Mouse (Mus musculus): ENCODE results near the gene Grip2. TPM values are rescaled to one million over a fixed set of nuclear protein-coding genes. Genes with fewer than 3 reads are reported as not detected.

Grip2 gene
- 0.81 and 0.92 TPM in 2 replicates for polyA plus RNA-seq (2015; fragmentation: Nextera tagmentation; extraction: Ambion mirVana)

GRCm38 (mm10) chr6:91827016-91827570 is at the start of gene Grip2:
Gene Grip2 (minus strand): TSS chr6:91827250.
- H3K4me1 ChIP-seq, result no peaks in the 10 kb centered on the region
- H3K4me2 ChIP-seq, result no peak within 1 kb of the TSS
- H3K9ac ChIP-seq, result no peak within 1 kb of the TSS
- no peaks in the 10 kb centered on the region for H3K36me3 ChIP-seq
- no peak for ATAC-seq (replicated peaks; ENCODE audit: low FRiP score)
- no peak within 1 kb of the TSS for H3K27ac ChIP-seq
- WGBS, result 50% methylated on average over 9 of the region's 11 CpGs
- peaks cover 13% of the 10 kb centered on the region for H3K27me3 ChIP-seq
- no peak within 1 kb of the TSS for H3K4me3 ChIP-seq (replicated peaks)
- H3K9me3 ChIP-seq (replicated peaks), result no peaks in the 10 kb centered on the region

DNA sequence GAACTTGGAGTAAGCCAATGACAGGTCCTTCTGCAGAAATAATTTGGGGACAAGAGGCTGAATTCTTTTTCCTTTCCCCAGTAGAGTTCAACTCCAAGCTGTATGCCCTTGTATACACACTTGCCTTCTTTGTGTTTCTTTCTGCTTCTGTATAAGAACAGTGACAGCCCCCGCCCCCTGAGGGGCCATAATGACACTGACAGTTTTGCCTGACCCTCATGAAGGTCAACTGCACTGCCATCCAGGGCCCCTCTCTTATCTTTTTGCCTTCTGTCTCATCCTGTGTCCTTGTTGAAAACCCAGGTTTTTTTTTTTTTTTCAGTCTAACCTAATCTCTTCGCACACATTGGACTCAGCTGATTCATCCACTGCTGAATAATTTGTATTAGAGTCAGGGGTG is 45.7 kb upstream of the Grip2 start:
- Histone ChIP-seq H3K4me1 (peaks cover 4% of the 10 kb centered on the region; the same call in 1 of the 2 replicates), H3K4me3 (replicated peaks) (no peak overlapping the region), H3K4me2 (no peak overlapping the region), H3K27ac (no peak overlapping the region), H3K27me3 (peaks cover 7% of the 10 kb centered on the region; the same call in 1 of the 2 replicates), H3K9me3 (replicated peaks) (no peaks in the 10 kb centered on the region), H3K9ac (no peak overlapping the region), H3K36me3 (no peaks in the 10 kb centered on the region)
- WGBS, result 66% methylated on average over 2 of the region's 2 CpGs
- no peak for ATAC-seq (replicated peaks; ENCODE audit: low FRiP score)

- Histone ChIP-seq H3K9ac (no peak overlapping the region), H3K27me3 (peaks cover 11% of the 10 kb centered on the region), H3K36me3 (no peaks in the 10 kb centered on the region), H3K27ac (no peak overlapping the region), H3K4me3 (replicated peaks) (no peak overlapping the region), H3K4me2 (no peak overlapping the region), H3K9me3 (replicated peaks) (no peaks in the 10 kb centered on the region), H3K4me1 (no peaks in the 10 kb centered on the region)
- no peak for ATAC-seq (replicated peaks; ENCODE audit: low FRiP score)
- 84% methylated on average over 5 of the region's 5 CpGs for WGBS
Observed at GRCm38 (mm10) chr6:91868091-91868490, 41.0 kb upstream of the Grip2 start.

- Histone ChIP-seq H3K4me3 (replicated peaks) (no peak overlapping the region), H3K4me1 (no peaks in the 10 kb centered on the region), H3K27ac (no peak overlapping the region), H3K27me3 (peaks cover 10% of the 10 kb centered on the region), H3K9me3 (replicated peaks) (no peaks in the 10 kb centered on the region), H3K4me2 (no peak overlapping the region), H3K9ac (no peak overlapping the region), H3K36me3 (no peaks in the 10 kb centered on the region)
- ATAC-seq (replicated peaks; ENCODE audit: low FRiP score), result no peak
- 82% methylated on average over 11 of the region's 11 CpGs for WGBS
Observed at GRCm38 (mm10) chr6:91865601-91866000, 38.6 kb upstream of the Grip2 start.

GRCm38 (mm10) chr6:91864595-91864994 is 37.5 kb upstream of the Grip2 start:
- WGBS, result 76% methylated on average over 5 of the region's 5 CpGs
- no peak overlapping the region for H3K27ac ChIP-seq
- H3K9me3 ChIP-seq (replicated peaks), result no peaks in the 10 kb centered on the region
- peaks cover 4% of the 10 kb centered on the region; the same call in 1 of the 2 replicates for H3K27me3 ChIP-seq
- no peaks in the 10 kb centered on the region for H3K4me1 ChIP-seq
- H3K4me3 ChIP-seq (replicated peaks), result no peak overlapping the region
- no peaks in the 10 kb centered on the region for H3K36me3 ChIP-seq
- H3K4me2 ChIP-seq, result no peak overlapping the region
- no peak for ATAC-seq (replicated peaks; ENCODE audit: low FRiP score)
- no peak overlapping the region for H3K9ac ChIP-seq

GRCm38 (mm10) chr6:91862848-91863247 is 35.8 kb upstream of the Grip2 start:
- no peaks in the 10 kb centered on the region for H3K4me1 ChIP-seq
- no peak for ATAC-seq (replicated peaks; ENCODE audit: low FRiP score)

DNA sequence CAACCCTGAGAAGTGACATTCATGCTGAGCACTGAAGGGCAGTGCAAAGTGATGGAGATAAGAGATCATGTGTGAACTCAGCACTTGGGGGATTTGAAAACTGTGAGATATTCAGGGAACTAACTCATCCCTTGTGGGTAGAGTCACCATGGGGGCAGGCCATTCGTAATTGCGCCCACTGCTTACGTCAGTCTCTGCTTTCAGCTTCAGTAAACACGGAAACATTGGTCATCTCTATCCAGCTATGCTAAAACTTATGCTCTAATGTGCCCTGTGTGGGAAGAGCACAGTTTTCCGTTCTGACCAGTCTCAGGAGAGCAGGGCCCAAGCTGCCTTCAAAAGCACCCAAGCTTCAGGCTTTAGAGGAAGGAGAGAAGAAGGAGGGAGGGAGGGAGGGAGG is 31.3 kb upstream of the Grip2 start:
- H3K27me3 ChIP-seq, result no peaks in the 10 kb centered on the region
- no peak overlapping the region for H3K4me2 ChIP-seq
- H3K4me1 ChIP-seq, result no peaks in the 10 kb centered on the region
- 74% methylated on average over 5 of the region's 5 CpGs for WGBS
- H3K36me3 ChIP-seq, result no peaks in the 10 kb centered on the region
- no peak for ATAC-seq (replicated peaks; ENCODE audit: low FRiP score)
- H3K27ac ChIP-seq, result no peak overlapping the region
- no peaks in the 10 kb centered on the region for H3K9me3 ChIP-seq (replicated peaks)
- no peak overlapping the region for H3K9ac ChIP-seq
- no peak overlapping the region for H3K4me3 ChIP-seq (replicated peaks)

More at GRCm38 (mm10) chr6:91862848-91863247, 35.8 kb upstream of the Grip2 start:
- H3K4me2 ChIP-seq, result no peak overlapping the region
- no peaks in the 10 kb centered on the region for H3K9me3 ChIP-seq (replicated peaks)
- no peak overlapping the region for H3K9ac ChIP-seq
- no peak overlapping the region for H3K27ac ChIP-seq
- no peak overlapping the region for H3K4me3 ChIP-seq (replicated peaks)
- H3K27me3 ChIP-seq, result peaks cover 4% of the 10 kb centered on the region; the same call in 1 of the 2 replicates
- H3K36me3 ChIP-seq, result no peaks in the 10 kb centered on the region

DNA sequence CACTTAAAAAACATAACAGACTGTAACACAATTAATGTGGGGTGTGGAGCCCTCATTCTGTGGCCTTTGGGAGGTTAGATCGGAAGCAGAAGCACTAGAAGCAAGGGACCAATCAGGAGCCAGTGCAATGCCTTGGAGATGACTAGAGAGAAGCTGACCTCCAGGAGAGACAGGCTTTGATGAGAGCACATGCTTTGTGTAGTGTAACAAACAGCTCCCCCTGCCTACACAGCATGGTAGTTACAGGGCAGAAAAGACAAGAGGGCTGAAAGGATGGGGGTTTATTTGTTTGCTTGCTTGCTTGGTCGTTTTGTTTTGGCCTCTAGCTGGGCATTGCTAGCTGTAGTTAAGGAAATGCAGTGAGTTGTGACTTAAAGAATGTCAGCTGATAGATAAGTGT is 25.5 kb upstream of the Grip2 start:
- H3K4me3 ChIP-seq (replicated peaks), result no peak overlapping the region
- no peak for ATAC-seq (replicated peaks; ENCODE audit: low FRiP score)
- 11% methylated on average over 2 of the region's 2 CpGs for WGBS

GRCm38 (mm10) chr6:91843628-91844153 is 16.6 kb upstream of the Grip2 start:
- H3K4me1 ChIP-seq, result peaks cover 11% of the 10 kb centered on the region
- ATAC-seq (replicated peaks; ENCODE audit: low FRiP score), result 0 out of 2 replicates have a peak, but pooled peaks have one; percentile 22
- H3K4me3 ChIP-seq (replicated peaks), result peak overlapping the region; percentile 49
- peaks cover 83% of the 10 kb centered on the region for H3K27me3 ChIP-seq
- 0 out of 2 replicates have a peak overlapping the region, but pooled peaks have one; percentile 15 for H3K9ac ChIP-seq
- peak overlapping the region; percentile 92 for H3K4me2 ChIP-seq
- no peaks in the 10 kb centered on the region for H3K36me3 ChIP-seq
- WGBS, result 5% methylated on average over 68 of the region's 69 CpGs
- H3K27ac ChIP-seq, result no peak overlapping the region
- no peaks in the 10 kb centered on the region for H3K9me3 ChIP-seq (replicated peaks)

More for the DNA sequence above, 25.5 kb upstream of the Grip2 start:
- no peak overlapping the region for H3K27ac ChIP-seq
- no peaks in the 10 kb centered on the region for H3K27me3 ChIP-seq
- H3K4me2 ChIP-seq, result no peak overlapping the region
- no peaks in the 10 kb centered on the region for H3K36me3 ChIP-seq
- H3K4me1 ChIP-seq, result no peaks in the 10 kb centered on the region
- H3K9me3 ChIP-seq (replicated peaks), result no peaks in the 10 kb centered on the region
- H3K9ac ChIP-seq, result no peak overlapping the region

DNA sequence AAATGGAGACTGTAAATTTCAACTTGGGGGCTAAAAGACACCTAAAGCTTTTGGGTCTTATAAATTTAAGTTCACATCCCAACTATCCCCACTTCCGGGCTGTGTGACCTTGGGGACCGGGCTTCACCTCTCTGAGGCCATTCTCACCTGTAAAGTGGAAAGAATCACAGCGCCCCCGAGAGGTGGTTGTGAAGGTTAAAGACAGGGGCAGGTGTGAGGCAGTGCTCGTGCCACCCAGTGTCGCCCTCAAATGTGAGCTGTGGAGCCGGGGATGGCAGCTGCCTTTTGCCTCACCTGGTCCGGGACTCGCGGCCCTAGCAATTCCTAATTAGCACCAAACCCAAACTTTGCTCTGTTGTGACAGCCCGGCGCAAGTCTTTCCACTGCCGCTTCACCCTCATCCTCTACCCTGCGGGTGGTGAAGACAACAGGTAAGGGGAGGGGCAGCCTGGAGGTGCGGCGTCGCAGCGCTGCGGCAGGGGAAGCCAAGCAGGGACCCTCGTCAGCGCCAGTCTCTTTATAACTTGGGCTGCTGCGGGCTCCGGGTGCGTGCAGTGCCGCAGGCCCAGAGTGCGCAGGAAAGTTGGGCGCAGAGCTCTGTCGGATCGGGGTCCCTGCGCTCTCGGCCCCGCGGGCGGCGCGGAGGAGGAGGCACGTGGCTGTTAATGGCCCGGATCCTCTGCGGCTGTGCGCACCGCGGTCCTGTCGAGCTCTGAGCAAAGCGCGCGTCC is 16.0 kb upstream of the Grip2 start:
- H3K27ac ChIP-seq, result no peak overlapping the region
- peak overlapping the region; percentile 92 for H3K4me2 ChIP-seq
- H3K4me3 ChIP-seq (replicated peaks), result peak overlapping the region; percentile 49
- no peaks in the 10 kb centered on the region for H3K36me3 ChIP-seq
- peaks cover 11% of the 10 kb centered on the region for H3K4me1 ChIP-seq
- peaks cover 85% of the 10 kb centered on the region for H3K27me3 ChIP-seq
- 0 out of 2 replicates have a peak overlapping the region, but pooled peaks have one; percentile 15 for H3K9ac ChIP-seq
- ATAC-seq (replicated peaks; ENCODE audit: low FRiP score), result no peak
- WGBS, result 3% methylated on average over 46 of the region's 46 CpGs
- H3K9me3 ChIP-seq (replicated peaks), result no peaks in the 10 kb centered on the region

- 15% methylated on average over 23 of the region's 23 CpGs for WGBS
- H3K4me3 ChIP-seq (replicated peaks), result no peak overlapping the region
- H3K27ac ChIP-seq, result no peak overlapping the region
- no peaks in the 10 kb centered on the region for H3K36me3 ChIP-seq
- H3K9ac ChIP-seq, result no peak overlapping the region
- peaks cover 11% of the 10 kb centered on the region for H3K4me1 ChIP-seq
- H3K27me3 ChIP-seq, result peaks cover 68% of the 10 kb centered on the region
- no peak overlapping the region for H3K4me2 ChIP-seq
- H3K9me3 ChIP-seq (replicated peaks), result no peaks in the 10 kb centered on the region
- ATAC-seq (replicated peaks; ENCODE audit: low FRiP score), result no peak
Observed at GRCm38 (mm10) chr6:91839010-91839871, 12.2 kb upstream of the Grip2 start.

Data from kidney, embryonic 15.5 days (tissue).